Mouse (Mus musculus) intestine, embryonic 15.5 days (tissue): ENCODE results near the gene Rbm48. TPM values are rescaled to one million over a fixed set of nuclear protein-coding genes. Genes with fewer than 3 reads are reported as not detected.

Experiments
- ATAC-seq: fragments of 200-750 bp; cut with Nextera tagmentation; 2 replicates; pipeline ENCODE4 v1.8.0; 2017; ENCODE audit warnings: moderate TSS enrichment, moderate library complexity
- H3K27ac ChIP-seq: fragments of 300-500 bp; sonication (generic); 2 replicates; pipeline ENCODE4 v1.5.1; 2015; ENCODE audit warnings: mild to moderate bottlenecking, inconsistent platforms
- H3K27me3 ChIP-seq: fragments of 300-500 bp; sonication (generic); replicated peaks from 2 replicates; pipeline ENCODE4 v1.6.1; 2015; ENCODE audit warnings: inconsistent platforms
- H3K36me3 ChIP-seq: fragments of 300-500 bp; sonication (generic); 2 replicates; pipeline ENCODE4 v1.6.1; 2015; ENCODE audit warnings: inconsistent platforms
- H3K4me1 ChIP-seq: fragments of 300-500 bp; sonication (generic); replicated peaks from 2 replicates; pipeline ENCODE4 v1.6.1; 2015; ENCODE audit warnings: inconsistent platforms
- H3K4me2 ChIP-seq: fragments of 300-500 bp; sonication (generic); replicated peaks from 2 replicates; pipeline ENCODE4 v1.6.1; 2015; ENCODE audit warnings: mild to moderate bottlenecking, inconsistent platforms
- H3K4me3 ChIP-seq: fragments of 300-500 bp; sonication (generic); replicated peaks from 2 replicates; pipeline ENCODE4 v1.5.1; 2015; ENCODE audit warnings: inconsistent platforms
- H3K9ac ChIP-seq: fragments of 300-500 bp; sonication (generic); 2 replicates; pipeline ENCODE4 v1.6.1; 2015; ENCODE audit warnings: inconsistent platforms
- H3K9me3 ChIP-seq: fragments of 300-500 bp; sonication (generic); 2 replicates; pipeline ENCODE4 v1.6.1; 2016; ENCODE audit warnings: inconsistent platforms
- WGBS: fragments of 180-500 bp; shearing (Covaris S2); methylation state at CpG from one replicate; pipeline ENCODE4 v1.1.7; 2015; 5-methylcytosine and 5-hydroxymethylcytosine counted together
- polyA plus RNA-seq: library from polyadenylated mRNA; unstranded; fragments of >200 nt; fragmentation: Nextera tagmentation; extraction: Ambion mirVana; gene quantifications from 2 replicates; pipeline ENCODE4 v1.2.1, GENCODE M21; 2015

The Rbm48 gene
- polyA plus RNA-seq, 1 experiment from 2014 or later, result 9.3 TPM

- ATAC-seq, result peak; percentile 97
- WGBS, result under 1% methylated on average over 76 of the region's 80 CpGs
- Histone ChIP-seq H3K36me3 (no peaks in the 10 kb centered on the region), H3K9me3 (no peaks in the 10 kb centered on the region), H3K4me3 (peak within 1 kb of the TSS; percentile 83), H3K9ac (peak within 1 kb of the TSS; percentile 89), H3K27ac (peak within 1 kb of the TSS; percentile 93), H3K4me1 (peaks cover 5% of the 10 kb centered on the region), H3K27me3 (no peaks in the 10 kb centered on the region), H3K4me2 (peak within 1 kb of the TSS; percentile 58)
Observed at GRCm38 (mm10) chr5:3543629-3544479, 52.5 kb downstream of the Rbm48 start, which contains the start of gene Fam133b. Fam133b (plus strand) TSS chr5:3543833.

GRCm38 (mm10) chr5:3541871-3542270, 54.5 kb downstream of the Rbm48 start:
- no peak overlapping the region for H3K4me3 ChIP-seq
- 75% methylated on average over 6 of the region's 6 CpGs for WGBS
- no peaks in the 10 kb centered on the region for H3K27me3 ChIP-seq
- H3K9ac ChIP-seq, result no peak overlapping the region
- peaks cover 5% of the 10 kb centered on the region for H3K4me1 ChIP-seq
- no peaks in the 10 kb centered on the region for H3K36me3 ChIP-seq
- no peak for ATAC-seq
- no peak overlapping the region for H3K4me2 ChIP-seq
- no peak overlapping the region for H3K27ac ChIP-seq
- H3K9me3 ChIP-seq, result no peaks in the 10 kb centered on the region

GRCm38 (mm10) chr5:3538505-3539472, 57.6 kb downstream of the Rbm48 start:
- WGBS, result 64% methylated on average over 11 of the region's 11 CpGs
- no peak for ATAC-seq
- Histone ChIP-seq H3K36me3 (no peaks in the 10 kb centered on the region), H3K9me3 (no peaks in the 10 kb centered on the region), H3K4me2 (no peak overlapping the region), H3K4me1 (no peaks in the 10 kb centered on the region), H3K27ac (no peak overlapping the region), H3K27me3 (no peaks in the 10 kb centered on the region), H3K9ac (no peak overlapping the region), H3K4me3 (no peak overlapping the region)

GRCm38 (mm10) chr5:3536592-3537212, 59.7 kb downstream of the Rbm48 start:
- Histone ChIP-seq H3K9ac (no peak overlapping the region), H3K27ac (no peak overlapping the region), H3K4me2 (no peak overlapping the region), H3K4me1 (no peaks in the 10 kb centered on the region), H3K4me3 (no peak overlapping the region), H3K9me3 (no peaks in the 10 kb centered on the region), H3K36me3 (no peaks in the 10 kb centered on the region), H3K27me3 (no peaks in the 10 kb centered on the region)
- no peak for ATAC-seq
- WGBS, result 63% methylated on average over 3 of the region's 3 CpGs

Other genes with a start within 250 kb of the Rbm48 start
- gene Fam133b, start 52.8 kb downstream of the Rbm48 start, polyA plus RNA-seq, result 20.8 and 23.5 TPM in 2 replicates
- 1.6 and 1.7 TPM in 2 replicates for gene 1700109H08Rik, start 25.0 kb downstream of the Rbm48 start, polyA plus RNA-seq
- gene Pex1, start 519 bp downstream of the Rbm48 start, polyA plus RNA-seq, result 15.5 and 20.2 TPM in 2 replicates
- not detected in 2 replicates for gene Tmbim7, start 54.6 kb upstream of the Rbm48 start, polyA plus RNA-seq
- 57.2 and 60.0 TPM in 2 replicates for gene Gatad1, start 60.6 kb upstream of the Rbm48 start, polyA plus RNA-seq
- 8.4 and 9.2 TPM in 2 replicates for gene Ankib1, start 206.3 kb upstream of the Rbm48 start, polyA plus RNA-seq
- 30.4 and 34.2 TPM in 2 replicates for gene Krit1, start 206.6 kb upstream of the Rbm48 start, polyA plus RNA-seq
- not detected in 2 replicates for gene Lrrd1, start 248.6 kb upstream of the Rbm48 start, polyA plus RNA-seq